21 mouse cellular contexts compared by ENCODE assay signal in the genomic region with DNA sequence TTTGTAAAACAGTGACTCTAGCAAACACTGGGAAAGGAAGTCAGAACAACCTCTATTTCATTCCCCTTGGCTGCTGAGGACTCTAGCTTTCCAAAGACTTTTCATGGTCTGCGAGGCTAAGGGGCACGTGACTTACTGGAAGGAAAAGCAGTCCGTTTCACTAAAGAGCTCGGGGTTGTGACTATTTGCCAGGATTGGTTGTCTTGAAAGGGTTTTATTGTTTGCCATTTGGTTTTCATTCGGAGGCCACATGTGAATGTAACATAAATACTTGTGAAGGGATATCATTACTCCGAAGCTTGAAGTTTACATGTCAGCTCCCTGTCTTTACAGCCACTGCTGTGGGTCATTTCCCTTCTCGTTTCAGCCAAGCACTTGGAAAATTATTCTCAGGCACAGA.
DNase-seq lines count a peak whose midpoint lies in the region; ATAC-seq lines count a peak whose summit lies in the region.
"Had no signal": no experiment of that assay in that cellular context is flagged by ENCODE, and none has a peak within 500 bp of the region (broad histone marks: within the 10 kb centered on the region; RNA-seq: fewer than 3 reads in every experiment).

No protein-coding gene starts in this region.

- H3K27me3 ChIP-seq in embryonic facial prominence, embryonic 10.5 days (replicated peaks; ENCODE audit: low read depth, poor library complexity, severe bottlenecking) = no peaks in the 10 kb centered on the region
- no peaks in the 10 kb centered on the region for H3K27me3 ChIP-seq in embryonic facial prominence, embryonic 12.5 days
- H3K27me3 ChIP-seq in limb, embryonic 15.5 days = no peaks in the 10 kb centered on the region
- no peaks in the 10 kb centered on the region for H3K27me3 ChIP-seq in midbrain, embryonic 10.5 days (ENCODE audit: low read depth, poor library complexity, severe bottlenecking)
- H3K27me3 ChIP-seq: forebrain, embryonic 12.5 days had no signal

- H3K9me3 ChIP-seq in embryonic facial prominence, embryonic 10.5 days = no peaks in the 10 kb centered on the region
- H3K9me3 ChIP-seq in embryonic facial prominence, embryonic 12.5 days = no peaks in the 10 kb centered on the region
- no peaks in the 10 kb centered on the region for H3K9me3 ChIP-seq in limb, embryonic 15.5 days
- H3K9me3 ChIP-seq in midbrain, embryonic 10.5 days (replicated peaks) = no peaks in the 10 kb centered on the region
- H3K9me3 ChIP-seq: heart, embryonic 13.5 days; hindbrain, embryonic 13.5 days had no signal

- H3K4me3 ChIP-seq in embryonic facial prominence, embryonic 10.5 days = no peak overlapping the region
- no peak overlapping the region for H3K4me3 ChIP-seq in embryonic facial prominence, embryonic 12.5 days
- no peak overlapping the region for H3K4me3 ChIP-seq in limb, embryonic 15.5 days
- no peak overlapping the region for H3K4me3 ChIP-seq in midbrain, embryonic 10.5 days
- H3K4me3 ChIP-seq: forebrain, embryonic 12.5 days; heart, embryonic 13.5 days; hindbrain, embryonic 13.5 days had no signal

- no peak overlapping the region for H3K4me2 ChIP-seq in embryonic facial prominence, embryonic 12.5 days (replicated peaks)
- H3K4me2 ChIP-seq in limb, embryonic 15.5 days = 0 out of 2 replicates have a peak overlapping the region, but pooled peaks have one; percentile 3
- H3K4me2 ChIP-seq: forebrain, embryonic 12.5 days; heart, embryonic 13.5 days; hindbrain, embryonic 13.5 days had no signal

- no peaks in the 10 kb centered on the region for H3K36me3 ChIP-seq in embryonic facial prominence, embryonic 10.5 days (replicated peaks)
- H3K36me3 ChIP-seq in embryonic facial prominence, embryonic 12.5 days = no peaks in the 10 kb centered on the region
- H3K36me3 ChIP-seq in limb, embryonic 15.5 days = no peaks in the 10 kb centered on the region
- no peaks in the 10 kb centered on the region for H3K36me3 ChIP-seq in midbrain, embryonic 10.5 days
- H3K36me3 ChIP-seq: forebrain, embryonic 12.5 days; G1E; heart, embryonic 13.5 days; hindbrain, embryonic 13.5 days had no signal

- ATAC-seq in embryonic facial prominence, embryonic 12.5 days (ENCODE audit: insufficient number of reproducible peaks, insufficient read depth, low FRiP score, low TSS enrichment) = no peak
- 0 out of 2 replicates have a peak, but pooled peaks have one; percentile 58 for ATAC-seq in limb, embryonic 15.5 days (ENCODE audit: insufficient number of reproducible peaks, low FRiP score, low TSS enrichment, low read depth)
- no peak for ATAC-seq in monocyte, adult 5-6 weeks (replicated peaks; ENCODE audit: insufficient number of reproducible peaks, low FRiP score, low TSS enrichment, poor library complexity, severe bottlenecking)
- ATAC-seq: CD4-positive, CD25-positive, alpha-beta regulatory T cell, adult 4 months; forebrain, embryonic 16.5 days; hindbrain, postnatal 0 days had no signal

- 0 out of 2 replicates have a peak overlapping the region, but pooled peaks have one; percentile 30 for H3K27ac ChIP-seq in embryonic facial prominence, embryonic 10.5 days (replicated peaks)
- 0 out of 2 replicates have a peak overlapping the region, but pooled peaks have one; percentile 23 for H3K27ac ChIP-seq in embryonic facial prominence, embryonic 12.5 days
- H3K27ac ChIP-seq in limb, embryonic 15.5 days = peak overlapping the region; percentile 77
- H3K27ac ChIP-seq in midbrain, embryonic 10.5 days (replicated peaks) = no peak overlapping the region
- H3K27ac ChIP-seq: forebrain, embryonic 12.5 days; heart, embryonic 13.5 days; hindbrain, embryonic 13.5 days; hindbrain, postnatal 0 days had no signal

- 48% methylated on average over 7 of the region's 7 CpGs for WGBS in embryonic facial prominence, embryonic 10.5 days
- 23% methylated on average over 7 of the region's 7 CpGs for WGBS in embryonic facial prominence, embryonic 12.5 days
- WGBS in limb, embryonic 15.5 days = 20% methylated on average over 7 of the region's 7 CpGs
- WGBS in midbrain, embryonic 10.5 days = 81% methylated on average over 7 of the region's 7 CpGs

- DNase-seq in embryonic facial prominence, embryonic 10.5 days (ENCODE audit: low spot score) = no peak
- peak; percentile 57 for DNase-seq in forelimb bud, embryonic 11.5 days (ENCODE audit: low read depth, low spot score)
- no peak for DNase-seq in midbrain, embryonic 10.5 days (ENCODE audit: low spot score)
- DNase-seq in embryo, embryonic 10 days (ENCODE audit: low spot score) = no peak
- DNase-seq: adrenal gland, adult 8-10 months; adrenal gland, postnatal 36 days; cerebellum, adult 2 months; cerebellum, postnatal 10 days; embryo, embryonic 11 days; gastrocnemius, postnatal 36 days; heart, adult 11 months had no signal

- peaks cover 12% of the 10 kb centered on the region for H3K4me1 ChIP-seq in embryonic facial prominence, embryonic 10.5 days
- 0 out of 2 replicates have a peak, but pooled peaks cover 10% of the 10 kb centered on the region for H3K4me1 ChIP-seq in embryonic facial prominence, embryonic 12.5 days
- H3K4me1 ChIP-seq in limb, embryonic 15.5 days = peaks cover 13% of the 10 kb centered on the region; the same call in 1 of the 2 replicates
- H3K4me1 ChIP-seq in midbrain, embryonic 10.5 days = no peaks in the 10 kb centered on the region
- H3K4me1 ChIP-seq: forebrain, embryonic 12.5 days; heart, embryonic 13.5 days; hindbrain, embryonic 13.5 days had no signal

- H3K9ac ChIP-seq in embryonic facial prominence, embryonic 12.5 days = no peak overlapping the region
- H3K9ac ChIP-seq in limb, embryonic 15.5 days = no peak overlapping the region
- H3K9ac ChIP-seq: forebrain, embryonic 12.5 days; heart, embryonic 13.5 days; hindbrain, embryonic 13.5 days had no signal
